Mouse (Mus musculus) bone marrow macrophage, adult 2 months (primary cell): ENCODE measurements around the gene Adcy2.

ENCODE experiments used
- CTCF ChIP-seq: IDR thresholded peaks from 2 replicates; pipeline ENCODE4 v1.5.1; 2012; ENCODE audit warnings: low read depth, mild to moderate bottlenecking, low read length, moderate library complexity
- POLR2A ChIP-seq: IDR thresholded peaks from 2 replicates; pipeline ENCODE4 v1.6.1; 2012; ENCODE audit warnings: mild to moderate bottlenecking, low read depth, low read length, borderline replicate concordance

- TF ChIP-seq POLR2A (no peak), CTCF (no peak)
Observed at GRCm38 (mm10) chr13:68597667-68598066, 401.7 kb downstream of the Adcy2 start.
